Mouse (Mus musculus) CH12.LX (cell line): ENCODE measurements at regions not wholly inside any gene's neighbourhood (a gene's known extent, or its start where the extent isn't known, plus 50 kb on each side); places are given as distances from the start of the nearest gene placed in this dataset.

ENCODE experiments used
- DNase-seq: peaks from one replicate; pipeline ENCODE4 v3.0.0-alpha.2; 2013; ENCODE audit errors: extremely low read depth
- H3K27ac ChIP-seq: 2 replicates; pipeline ENCODE4 v1.5.1; 2012; ENCODE audit warnings: low read depth, mild to moderate bottlenecking, control low read depth, moderate library complexity; ENCODE audit not compliant: insufficient read depth
- H3K27me3 ChIP-seq: replicated peaks from 2 replicates; pipeline ENCODE3; 2012; ENCODE audit warnings: inconsistent platforms
- H3K36me3 ChIP-seq, 2 experiments: replicated peaks in 1 of 2; 2 replicates each; pipeline versions ENCODE3 to v1.6.1; 2012; ENCODE audit warnings: inconsistent platforms in 1 of 2, low read length in 1 of 2, mild to moderate bottlenecking in 1 of 2, mixed read lengths in 1 of 2, moderate library complexity in 1 of 2; ENCODE audit not compliant: control insufficient read depth in 1 of 2, insufficient read depth in 1 of 2
- H3K4me1 ChIP-seq, 2 experiments: 2 replicates each; pipeline ENCODE4 v1.6.1; 2012; ENCODE audit warnings: inconsistent platforms in 1 of 2, moderate library complexity in 1 of 2; ENCODE audit not compliant: insufficient read depth in 2 of 2, control insufficient read depth in 1 of 2
- H3K4me2 ChIP-seq: 2 replicates; pipeline ENCODE4 v1.6.1; 2012; ENCODE audit warnings: low read depth, mild to moderate bottlenecking, control low read depth; ENCODE audit not compliant: poor library complexity, insufficient read depth, severe bottlenecking
- H3K4me3 ChIP-seq, 3 experiments: fragments of 150-350 bp in 1 of 3; sonication (generic) in 1 of 3; replicated peaks in 1 of 3; 2 replicates each; pipeline versions ENCODE3 to v1.5.1; 2011 to 2012; ENCODE audit warnings: low read depth in 2 of 3, low read length in 2 of 3, mild to moderate bottlenecking in 2 of 3, moderate library complexity in 2 of 3, control low read depth in 1 of 3, improper control_type of control experiment in 1 of 3, inconsistent platforms in 1 of 3, mixed read lengths in 1 of 3; ENCODE audit not compliant: poor library complexity in 1 of 3
- H3K79me2 ChIP-seq: replicated peaks from 2 replicates; pipeline ENCODE4 v1.6.1; 2012; ENCODE audit warnings: mild to moderate bottlenecking, moderate library complexity; ENCODE audit not compliant: control insufficient read depth, poor library complexity, insufficient read depth, severe bottlenecking; ENCODE audit errors: extremely low read depth
- H3K9ac ChIP-seq: 2 replicates; pipeline ENCODE4 v1.6.1; 2012; ENCODE audit warnings: low read depth, mild to moderate bottlenecking, control low read depth, moderate library complexity; ENCODE audit not compliant: insufficient read depth
- H3K9me3 ChIP-seq: replicated peaks from 2 replicates; pipeline ENCODE3; 2012; ENCODE audit warnings: low read length, inconsistent platforms, mixed read lengths
- BHLHE40 ChIP-seq: IDR thresholded peaks from 2 replicates; pipeline ENCODE4 v1.6.1; 2011; ENCODE audit warnings: mild to moderate bottlenecking, low read depth, low read length, improper control_type of control experiment
- CHD2 ChIP-seq: IDR thresholded peaks from 2 replicates; pipeline ENCODE4 v1.6.1; 2011; ENCODE audit warnings: low read length, improper control_type of control experiment
- E2F4 ChIP-seq: IDR thresholded peaks from 2 replicates; pipeline ENCODE4 v1.6.1; 2011; ENCODE audit warnings: low read depth, low read length, improper control_type of control experiment; ENCODE audit not compliant: insufficient replicate concordance
- ELF1 ChIP-seq: IDR thresholded peaks from 2 replicates; pipeline ENCODE4 v1.6.1; 2014; ENCODE audit warnings: low read depth, mild to moderate bottlenecking, inconsistent platforms, low read length, improper control_type of control experiment
- GABPA ChIP-seq: IDR thresholded peaks from 2 replicates; pipeline ENCODE4 v1.6.1; 2012; ENCODE audit warnings: low read depth, low read length, improper control_type of control experiment, inconsistent platforms; ENCODE audit not compliant: insufficient replicate concordance
- IRF4 ChIP-seq: IDR thresholded peaks from 2 replicates; pipeline ENCODE4 v1.6.1; 2014; ENCODE audit warnings: low read depth, mild to moderate bottlenecking, inconsistent platforms, low read length, improper control_type of control experiment
- JUN ChIP-seq: IDR thresholded peaks from 2 replicates; pipeline ENCODE4 v1.6.1; 2011; ENCODE audit warnings: low read depth, mild to moderate bottlenecking, low read length, improper control_type of control experiment, moderate library complexity; ENCODE audit not compliant: insufficient read depth
- JUND ChIP-seq: conservative IDR thresholded peaks from 2 replicates; pipeline ENCODE4 v1.6.1; 2011; ENCODE audit warnings: low read depth, low read length, improper control_type of control experiment
- MAFK ChIP-seq: IDR thresholded peaks from 2 replicates; pipeline ENCODE4 v1.6.1; 2011; ENCODE audit warnings: low read length, improper control_type of control experiment; ENCODE audit not compliant: insufficient replicate concordance
- MAZ ChIP-seq: IDR thresholded peaks from 2 replicates; pipeline ENCODE4 v1.6.1; 2012; ENCODE audit warnings: low read depth, mild to moderate bottlenecking, inconsistent platforms, low read length, improper control_type of control experiment, moderate library complexity
- NELFE ChIP-seq: IDR thresholded peaks from 2 replicates; pipeline ENCODE4 v1.6.1; 2011; ENCODE audit warnings: low read depth, low read length, improper control_type of control experiment
- POLR2A ChIP-seq: IDR thresholded peaks from 2 replicates; pipeline ENCODE4 v1.6.1; 2011; ENCODE audit warnings: low read depth, mild to moderate bottlenecking, improper control_type of control experiment, low read length
- POLR2AphosphoS2 ChIP-seq: IDR thresholded peaks from 2 replicates; pipeline ENCODE4 v1.6.1; 2011; ENCODE audit warnings: low read depth, low read length, improper control_type of control experiment
- SIN3A ChIP-seq: IDR thresholded peaks from 2 replicates; pipeline ENCODE4 v1.6.1; 2012; ENCODE audit warnings: low read length, improper control_type of control experiment, inconsistent platforms
- SMC3 ChIP-seq: IDR thresholded peaks from 2 replicates; pipeline ENCODE4 v1.6.1; 2011; ENCODE audit warnings: low read depth, low read length, improper control_type of control experiment
- TBP ChIP-seq: conservative IDR thresholded peaks from 2 replicates; pipeline ENCODE4 v1.6.1; 2011; ENCODE audit warnings: low read depth, low read length, improper control_type of control experiment
- UBTF ChIP-seq: IDR thresholded peaks from 2 replicates; pipeline ENCODE4 v1.6.1; 2012; ENCODE audit warnings: low read depth, mild to moderate bottlenecking, inconsistent platforms, low read length, improper control_type of control experiment, moderate library complexity
- dilution Hi-C: fragments of 300-500 bp; cut with MboI; formaldehyde crosslinking; loops from 2 replicates; pipeline ENCODE4 v1.14.3; 2020; ENCODE audit warnings: low sequenced_read_pairs; ENCODE audit not compliant: extremely low pct_unique_long_range_greater_than_20kb, extremely low pct_ligation_motif_present
- in situ Hi-C: fragments of 300-500 bp; cut with MboI; formaldehyde crosslinking; loops from 3 replicates; pipeline ENCODE4 v1.14.3; 2019; ENCODE audit warnings: low sequenced_read_pairs, low pct_ligation_motif_present, low pct_unique_long_range_greater_than_20kb, mixed read lengths

GRCm38 (mm10) chr15:86721131-86721530 is 506.9 kb downstream of the Tbc1d22a start:
- H3K4me3 ChIP-seq, result no peak overlapping the region
- in situ Hi-C loops, result no loop called here
- H3K4me2 ChIP-seq, result no peak overlapping the region
- H3K36me3 ChIP-seq, result no peaks in the 10 kb centered on the region
- H3K79me2 ChIP-seq, result no peaks in the 10 kb centered on the region
- TF ChIP-seq NELFE, result no peak
- TF ChIP-seq POLR2A, result no peak
- no peak for TF ChIP-seq IRF4
- no peak for TF ChIP-seq MAZ
- DNase-seq, result no peak
- no peak overlapping the region for H3K9ac ChIP-seq
- peaks cover 93% of the 10 kb centered on the region for H3K9me3 ChIP-seq
- no peak overlapping the region for H3K27ac ChIP-seq
- no peaks in the 10 kb centered on the region for H3K4me1 ChIP-seq
- dilution Hi-C loops, result no loop called here
- no peaks in the 10 kb centered on the region for H3K27me3 ChIP-seq

- H3K27ac ChIP-seq, result no peak overlapping the region
- peaks cover 92% of the 10 kb centered on the region for H3K9me3 ChIP-seq
- H3K9ac ChIP-seq, result no peak overlapping the region
- in situ Hi-C loops, result no loop called here
- H3K4me3 ChIP-seq, result no peak overlapping the region
- TF ChIP-seq UBTF (no peak), TBP (no peak), SIN3A (no peak)
- H3K4me1 ChIP-seq, result no peaks in the 10 kb centered on the region
- H3K36me3 ChIP-seq, result no peaks in the 10 kb centered on the region
- no peaks in the 10 kb centered on the region for H3K79me2 ChIP-seq
- no peak overlapping the region for H3K4me2 ChIP-seq
- no peaks in the 10 kb centered on the region for H3K27me3 ChIP-seq
- dilution Hi-C loops, result no loop called here
- no peak for DNase-seq
These were observed 523.7 kb downstream of the Tbc1d22a start for GRCm38 (mm10) chr15:86737945-86738344.

- H3K4me3 ChIP-seq, result no peak overlapping the region
- no peak for TF ChIP-seq MAFK
- no peak for TF ChIP-seq JUN
- TF ChIP-seq CHD2, result no peak
- no peak for TF ChIP-seq BHLHE40
- TF ChIP-seq SMC3, result no peak
- no peak for TF ChIP-seq POLR2AphosphoS2
- TF ChIP-seq POLR2A, result no peak
- no peak for TF ChIP-seq GABPA
- no peak for TF ChIP-seq E2F4
- TF ChIP-seq ELF1, result no peak
- TF ChIP-seq JUND, result no peak
- H3K27ac ChIP-seq, result no peak overlapping the region
- no peaks in the 10 kb centered on the region for H3K79me2 ChIP-seq
- no peaks in the 10 kb centered on the region for H3K4me1 ChIP-seq
- H3K9me3 ChIP-seq, result peaks cover 90% of the 10 kb centered on the region
- H3K36me3 ChIP-seq, result no peaks in the 10 kb centered on the region
- dilution Hi-C loops, result no loop called here
- no peaks in the 10 kb centered on the region for H3K27me3 ChIP-seq
- H3K9ac ChIP-seq, result no peak overlapping the region
- in situ Hi-C loops, result no loop called here
- no peak for DNase-seq
- no peak overlapping the region for H3K4me2 ChIP-seq
These were observed 524.1 kb downstream of the Tbc1d22a start for GRCm38 (mm10) chr15:86738356-86738755.
